Comparison of ENCODE assay signal across 17 mouse cellular contexts in genomic region chr11:89097292-89097691, GRCm38 (mm10). TPM values are rescaled to one million over a fixed set of nuclear protein-coding genes. Genes with fewer than 3 reads are reported as not detected.
A peak's percentile ranks its signal among the peaks of the same experiment; 100 is the strongest.
DNase-seq lines count a peak whose midpoint lies in the region; TF ChIP-seq lines count a peak whose summit lies in the region.
"Not testable (repeated sequence)": the region's sequence is repeated elsewhere in the genome, so short reads cannot be mapped to it uniquely, and the experiment has no call there.
"Had no signal": no experiment of that assay in that cellular context is flagged by ENCODE, and none has a peak within 500 bp of the region (broad histone marks: within the 10 kb centered on the region; RNA-seq: fewer than 3 reads in every experiment).

No protein-coding gene starts in this region.

- TF ChIP-seq EP300 in CH12.LX (IDR thresholded peaks at IDR 0.05; ENCODE audit: low read length), result 0 out of 2 replicates have a peak, but pooled peaks have one; percentile 45

- not testable (repeated sequence) for H3K9ac ChIP-seq in CH12.LX (ENCODE audit: insufficient read depth, low read depth)

- dilution Hi-C loops in CH12.LX (cut with MboI; ENCODE audit: extremely low pct_ligation_motif_present, extremely low pct_unique_long_range_greater_than_20kb, low sequenced_read_pairs), result not testable (repeated sequence)

- not testable (repeated sequence) for TF ChIP-seq CTCF in CH12.LX (conservative IDR thresholded peaks at IDR 0.05 in 1 of 2, IDR thresholded peaks at IDR 0.05 in 1 of 2; ENCODE audit: low read depth in 2 of 2, low read length in 2 of 2); gastrocnemius, adult 2 months (IDR thresholded peaks at IDR 0.05)

- H3K27ac ChIP-seq in CH12.LX (ENCODE audit: insufficient read depth, low read depth), result not testable (repeated sequence)
- peak overlapping the region; percentile 73; the same call in 1 of the 2 replicates for H3K27ac ChIP-seq in gastrocnemius, adult 2 months

- H3K36me3 ChIP-seq in CH12.LX (replicated peaks in 1 of 2; ENCODE audit: control insufficient read depth in 1 of 2, insufficient read depth in 1 of 2, low read length in 1 of 2), result not testable (repeated sequence)

- TF ChIP-seq POLR2A in CH12.LX (IDR thresholded peaks at IDR 0.05; ENCODE audit: low read depth, low read length), result not testable (repeated sequence)

- peaks cover 25% of the 10 kb centered on the region for H3K9me3 ChIP-seq in CH12.LX (replicated peaks; ENCODE audit: low read length)

- peaks cover 15 to 71% of the 10 kb centered on the region in 2 experiments for H3K4me1 ChIP-seq in CH12.LX (ENCODE audit: control insufficient read depth in 1 of 2, insufficient read depth in 2 of 2)

- H3K27me3 ChIP-seq in CH12.LX (replicated peaks), result not testable (repeated sequence)

- not testable (repeated sequence) for H3K4me3 ChIP-seq in CH12.LX (replicated peaks in 1 of 3; ENCODE audit: low read depth in 2 of 3, low read length in 2 of 3, poor library complexity in 1 of 3); gastrocnemius, adult 2 months

- in situ Hi-C loops in CH12.LX (cut with MboI; ENCODE audit: low pct_ligation_motif_present, low pct_unique_long_range_greater_than_20kb, low sequenced_read_pairs), result loop anchor here (5.0 kb wide), 1 partner anchor 205 kb away; the partner anchor contains the start of gene Nog

- not testable (repeated sequence) for TF ChIP-seq RAD21 in CH12.LX (IDR thresholded peaks at IDR 0.05; ENCODE audit: low read depth, low read length)

- intact Hi-C loops in gastrocnemius, adult 2 months (cut with DNase I), result loop anchor here (10.0 kb wide), 1 partner anchor 628 kb away; no protein-coding TSS in a partner anchor

- H3K79me2 ChIP-seq in CH12.LX (replicated peaks; ENCODE audit: control insufficient read depth, extremely low read depth, insufficient read depth, poor library complexity, severe bottlenecking), result not testable (repeated sequence)

- H3K4me2 ChIP-seq in CH12.LX (ENCODE audit: insufficient read depth, low read depth, poor library complexity, severe bottlenecking), result not testable (repeated sequence)

- peak; percentile 31 for DNase-seq in CD4-positive, CD25-positive, alpha-beta regulatory T cell, adult 2 months (ENCODE audit: low read depth, low spot score)
- peak; percentile 66 for DNase-seq in CH12.LX (ENCODE audit: extremely low read depth)
- DNase-seq in gastrocnemius, adult 2 months, result not testable (repeated sequence)
- peak; percentile 11 for DNase-seq in thymus, postnatal 25 days

TF ChIP-seq in CH12.LX, 34 proteins besides CTCF, POLR2A, EP300 and RAD21:
- TF ChIP-seq ZNF384 (IDR thresholded peaks at IDR 0.05; ENCODE audit: low read depth, low read length), result peak; percentile 74
- TF ChIP-seq IRF4 (IDR thresholded peaks at IDR 0.05; ENCODE audit: low read depth, low read length), result peak; percentile 28; the same call in 1 of the 2 replicates

RNA-seq across cellular contexts. Expression of gene Gm525, which starts 23.7 kb away (rescaled TPM):
- 0.34 and 0.46 TPM in 2 replicates for total RNA-seq in CH12.LX (2012; rRNA removed)
- total RNA-seq in CH12.LX (2014; rRNA removed), result not detected in 2 replicates
- polyA plus RNA-seq in CH12.LX (2012; ENCODE audit: insufficient read length, low read depth), result 0.83 TPM in 1 of 2 replicates, not detected in the other
- total RNA-seq in gastrocnemius, adult 2 months (2021), result not detected
- total RNA-seq: adrenal gland, adult 18-20 months; adrenal gland, adult 2 months; adrenal gland, adult 8-10 months; adrenal gland, postnatal 10 days; adrenal gland, postnatal 14 days; adrenal gland, postnatal 25 days; adrenal gland, postnatal 36 days; G1E; MEL had no signal
- polyA plus RNA-seq: activated CD4-positive, CD25-positive, alpha-beta regulatory T cell, adult 4 months; C2C12; CD4-positive, CD25-positive, alpha-beta regulatory T cell, adult 4 months; G1E; Patski had no signal

RNA-seq across cellular contexts. Expression of gene Dgke, which starts 30.6 kb away (rescaled TPM):
- total RNA-seq in CH12.LX (2012; rRNA removed) (4.8 and 5.8 TPM in 2 replicates), CH12.LX (2014; rRNA removed) (13.4 and 14.3 TPM in 2 replicates)
- 15.0 and 17.0 TPM in 2 replicates for polyA plus RNA-seq in CH12.LX (2012; ENCODE audit: insufficient read length, low read depth)
- total RNA-seq in gastrocnemius, adult 2 months (2021), result 1 to 10 TPM; 3.4 to 3.7 TPM
